Mouse (Mus musculus) CH12.LX (cell line): ENCODE measurements around the gene Btg1-ps2.
"Not testable (repeated sequence)": the region's sequence is repeated elsewhere in the genome, so short reads cannot be mapped to it uniquely, and the experiment has no call there.

Experiments
- CTCF ChIP-seq, 2 experiments: IDR thresholded peaks in 1 of 2; conservative IDR thresholded peaks in 1 of 2; 2 replicates each; pipeline ENCODE4 v1.5.1; 2011 to 2012; ENCODE audit warnings: low read depth in 2 of 2, low read length in 2 of 2, improper control_type of control experiment in 1 of 2, inconsistent platforms in 1 of 2, mild to moderate bottlenecking in 1 of 2, moderate library complexity in 1 of 2
- KAT2A ChIP-seq: IDR thresholded peaks from 2 replicates; pipeline ENCODE4 v1.6.1; 2012; ENCODE audit warnings: low read length, improper control_type of control experiment, inconsistent platforms; ENCODE audit not compliant: insufficient replicate concordance
- RCOR1 ChIP-seq: conservative IDR thresholded peaks from 2 replicates; pipeline ENCODE4 v1.6.1; 2012; ENCODE audit warnings: low read depth, mild to moderate bottlenecking, inconsistent platforms, low read length, improper control_type of control experiment
- SIN3A ChIP-seq: IDR thresholded peaks from 2 replicates; pipeline ENCODE4 v1.6.1; 2012; ENCODE audit warnings: low read length, improper control_type of control experiment, inconsistent platforms
- TCF12 ChIP-seq: IDR thresholded peaks from 2 replicates; pipeline ENCODE4 v1.6.1; 2014; ENCODE audit warnings: low read depth, mild to moderate bottlenecking, inconsistent platforms, low read length, improper control_type of control experiment
- USF1 ChIP-seq: IDR thresholded peaks from 2 replicates; pipeline ENCODE4 v1.6.1; 2014; ENCODE audit warnings: low read depth, mild to moderate bottlenecking, inconsistent platforms, low read length, improper control_type of control experiment

GRCm38 (mm10) chrX:38018597-38018996 is 24.3 kb downstream of the Btg1-ps2 start, which contains the start of gene Btg1-ps1:
- not testable (repeated sequence) for TF ChIP-seq CTCF (conservative IDR thresholded peaks at IDR 0.05 in 1 of 2, IDR thresholded peaks at IDR 0.05 in 1 of 2; ENCODE audit: low read depth in 2 of 2, low read length in 2 of 2); USF1; TCF12; RCOR1; SIN3A; KAT2A
